Mouse (Mus musculus): ENCODE data around the gene Ap4m1. TPM values are rescaled to one million over a fixed set of nuclear protein-coding genes. Genes with fewer than 3 reads are reported as not detected.

The Ap4m1 gene
- not detected in 2 replicates for polyA plus RNA-seq (2012; ENCODE audit: insufficient read depth, insufficient read length, low replicate concordance, missing spikeins)

DNA sequence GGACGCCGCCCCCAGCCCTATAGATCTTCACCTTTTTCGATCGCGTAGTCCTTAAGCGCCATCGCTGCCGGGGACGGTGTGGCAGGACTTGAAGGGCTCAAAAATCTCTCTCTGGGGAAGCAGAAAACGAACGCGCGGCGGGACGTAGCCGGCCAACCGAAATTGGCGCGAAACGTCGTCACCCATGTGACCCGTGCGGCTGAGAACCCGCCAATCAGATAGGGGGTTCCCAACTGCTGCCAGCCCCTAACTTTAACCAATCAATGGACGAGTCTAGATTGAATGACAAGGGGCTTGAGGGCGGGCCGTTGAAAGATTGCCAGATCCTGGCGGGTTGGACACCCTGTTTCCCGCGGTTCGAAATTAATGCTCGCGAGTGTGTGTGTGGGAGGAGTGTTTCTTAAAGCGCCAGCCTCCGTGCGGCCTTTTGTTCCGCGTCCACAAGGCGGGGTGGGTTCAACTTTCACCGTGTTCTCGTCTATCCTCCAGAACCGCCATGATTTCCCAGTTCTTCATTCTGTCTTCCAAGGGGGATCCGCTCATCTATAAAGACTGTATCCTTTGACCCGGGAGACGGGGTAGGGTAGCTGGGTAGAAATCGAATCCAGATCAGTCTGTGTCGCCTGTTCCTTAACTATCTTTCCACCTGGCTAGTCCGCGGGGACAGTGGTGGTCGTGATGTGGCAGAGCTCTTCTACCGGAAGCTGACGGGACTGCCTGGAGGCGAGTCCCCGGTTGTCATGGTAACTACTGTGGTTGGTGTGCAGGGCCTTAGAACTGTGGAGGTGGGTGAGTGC, at the start of gene Ap4m1, which contains the start of gene Mcm7:
TSS of gene Ap4m1 (plus strand) at position 308 of the 797 bp plus-strand sequence.
TSS of gene Mcm7 (minus strand) at position 728 of the 797 bp plus-strand sequence.
- H3K4me3 ChIP-seq (ENCODE audit: insufficient read depth, low read depth, low read length): peak within 1 kb of the TSS; percentile 90
- H3K27ac ChIP-seq (ENCODE audit: insufficient read depth, low read depth, low read length): peak within 1 kb of the TSS; percentile 93
- TF ChIP-seq CTCF (IDR thresholded peaks at IDR 0.05; ENCODE audit: insufficient read depth, low read depth, low read length) (no peak), POLR2A (IDR thresholded peaks at IDR 0.05; ENCODE audit: insufficient read depth, low read depth, low read length) (no peak)
- WGBS: under 1% methylated on average over 54 of the region's 54 CpGs
- 0 out of 2 replicates have a peak, but pooled peaks cover 2% of the 10 kb centered on the region for H3K4me1 ChIP-seq (ENCODE audit: control insufficient read depth, insufficient read depth, low read length)

DNA sequence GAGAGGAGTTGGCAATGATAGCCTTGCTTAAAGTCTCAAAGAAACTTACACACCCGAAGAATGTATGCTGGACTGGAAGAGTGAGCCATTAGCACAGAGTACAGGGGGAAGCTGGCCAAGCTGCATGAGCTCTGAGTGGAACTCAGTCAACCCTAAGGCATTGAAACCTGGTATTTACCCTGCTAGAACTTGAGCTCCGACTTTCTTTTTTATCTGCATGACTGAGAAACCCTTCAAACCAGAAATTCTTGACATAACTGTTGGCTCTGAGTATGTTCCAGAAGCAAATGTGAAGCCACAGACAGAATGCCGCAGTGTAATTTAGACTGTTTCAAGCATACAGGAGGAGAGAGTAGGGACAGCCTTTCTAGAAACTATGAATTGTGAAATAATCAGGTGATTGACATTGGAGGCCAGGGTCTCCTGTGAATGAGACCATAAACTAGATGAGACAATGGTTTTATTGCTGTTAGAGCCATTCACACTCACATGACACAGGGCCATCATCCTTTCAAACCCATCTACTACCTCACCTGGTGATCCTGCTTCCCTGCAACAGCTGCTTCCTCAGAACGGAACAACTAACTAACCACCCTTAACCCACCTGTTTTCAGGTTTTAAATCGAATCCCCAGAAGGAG, 39.3 kb upstream of the Ap4m1 start:
- 94% methylated on average over 5 of the region's 5 CpGs for WGBS
- H3K4me3 ChIP-seq (ENCODE audit: insufficient read depth, low read depth, low read length): no peak overlapping the region
- H3K27ac ChIP-seq (ENCODE audit: insufficient read depth, low read depth, low read length): no peak overlapping the region
- TF ChIP-seq CTCF (IDR thresholded peaks at IDR 0.05; ENCODE audit: insufficient read depth, low read depth, low read length): no peak
- TF ChIP-seq POLR2A (IDR thresholded peaks at IDR 0.05; ENCODE audit: insufficient read depth, low read depth, low read length): no peak
- H3K4me1 ChIP-seq (ENCODE audit: control insufficient read depth, insufficient read depth, low read length): no peaks in the 10 kb centered on the region

DNA sequence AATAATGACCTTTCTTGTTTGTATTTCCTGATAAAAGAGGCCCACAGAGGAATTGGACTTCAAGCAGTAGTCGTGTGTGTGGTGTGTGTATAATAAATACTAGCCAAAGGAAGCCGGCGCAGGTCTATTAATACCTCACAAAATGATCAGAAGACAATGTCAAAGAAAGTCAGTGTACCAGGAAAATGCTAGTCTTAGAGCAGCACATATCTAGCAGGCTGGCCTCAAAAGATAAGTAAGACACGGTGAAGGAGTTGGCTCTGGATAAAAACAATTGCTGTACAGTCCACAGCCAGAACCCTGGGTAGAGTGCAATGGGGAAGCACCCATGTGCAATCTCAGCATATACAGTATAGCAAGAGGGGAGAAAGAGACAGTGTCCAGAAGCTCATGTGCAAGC, 34.5 kb upstream of the Ap4m1 start:
- Histone ChIP-seq H3K27ac (ENCODE audit: insufficient read depth, low read depth, low read length) (no peak overlapping the region), H3K4me3 (ENCODE audit: insufficient read depth, low read depth, low read length) (no peak overlapping the region), H3K4me1 (ENCODE audit: control insufficient read depth, insufficient read depth, low read length) (no peaks in the 10 kb centered on the region)
- TF ChIP-seq CTCF (IDR thresholded peaks at IDR 0.05; ENCODE audit: insufficient read depth, low read depth, low read length) (no peak), POLR2A (IDR thresholded peaks at IDR 0.05; ENCODE audit: insufficient read depth, low read depth, low read length) (no peak)
- WGBS: 77% methylated on average over 4 of the region's 4 CpGs

DNA sequence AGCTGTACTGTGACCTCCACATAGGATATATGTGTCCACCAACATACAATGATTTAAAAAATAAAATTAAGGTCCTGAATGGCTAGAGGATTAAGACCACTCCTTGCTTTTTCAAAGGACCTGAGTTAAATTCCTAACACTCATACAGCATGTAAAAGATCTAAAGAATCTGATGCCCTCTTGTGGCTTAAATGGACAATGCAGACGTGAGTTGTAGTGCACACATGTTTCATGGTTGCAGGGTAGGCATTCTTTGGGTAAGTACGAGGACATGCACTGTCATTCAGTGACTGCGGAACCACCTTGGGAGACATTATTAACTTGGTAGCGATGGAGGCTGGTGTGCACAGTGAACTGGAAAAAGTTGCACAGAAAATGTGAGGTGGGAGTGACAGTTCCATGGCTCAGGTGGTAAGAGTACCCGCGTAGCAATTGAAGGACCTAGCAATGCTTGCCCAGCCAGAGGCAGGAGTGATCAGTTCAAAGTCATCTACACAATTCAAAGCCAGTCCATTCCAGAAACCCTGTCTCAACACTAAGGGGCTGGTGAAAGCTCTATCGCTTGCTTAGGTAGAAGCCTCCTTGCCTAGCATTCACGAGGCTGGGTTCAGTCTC, 33.8 kb upstream of the Ap4m1 start:
- Histone ChIP-seq H3K4me1 (ENCODE audit: control insufficient read depth, insufficient read depth, low read length) (no peaks in the 10 kb centered on the region), H3K27ac (ENCODE audit: insufficient read depth, low read depth, low read length) (no peak overlapping the region), H3K4me3 (ENCODE audit: insufficient read depth, low read depth, low read length) (no peak overlapping the region)
- no peak for TF ChIP-seq CTCF (IDR thresholded peaks at IDR 0.05; ENCODE audit: insufficient read depth, low read depth, low read length)
- TF ChIP-seq POLR2A (IDR thresholded peaks at IDR 0.05; ENCODE audit: insufficient read depth, low read depth, low read length): no peak
- 60% methylated on average over 8 of the region's 8 CpGs for WGBS

DNA sequence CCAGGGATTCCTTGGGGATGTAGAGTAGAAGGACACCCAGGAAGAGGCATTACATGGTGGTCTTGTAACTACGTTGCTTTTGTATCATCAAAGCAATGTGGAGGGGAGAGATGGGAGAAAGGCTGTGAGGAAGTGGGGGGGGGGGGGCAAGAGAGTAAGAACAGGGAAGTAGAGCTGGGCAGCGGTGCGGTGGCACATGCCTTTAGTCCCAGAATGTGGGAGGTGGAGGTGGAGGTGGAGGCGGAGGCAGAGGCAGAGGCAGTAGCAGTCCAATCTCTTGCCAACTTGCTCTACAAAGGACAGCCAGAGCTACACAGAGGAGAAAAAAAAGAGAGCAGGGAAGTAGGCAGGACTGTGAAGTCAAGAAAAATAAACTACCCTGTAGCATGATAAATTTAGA, 33.2 kb upstream of the Ap4m1 start:
- 62% methylated on average over 4 of the region's 4 CpGs for WGBS
- Histone ChIP-seq H3K27ac (ENCODE audit: insufficient read depth, low read depth, low read length) (no peak overlapping the region), H3K4me1 (ENCODE audit: control insufficient read depth, insufficient read depth, low read length) (no peaks in the 10 kb centered on the region), H3K4me3 (ENCODE audit: insufficient read depth, low read depth, low read length) (no peak overlapping the region)
- TF ChIP-seq POLR2A (IDR thresholded peaks at IDR 0.05; ENCODE audit: insufficient read depth, low read depth, low read length) (no peak), CTCF (IDR thresholded peaks at IDR 0.05; ENCODE audit: insufficient read depth, low read depth, low read length) (no peak)

DNA sequence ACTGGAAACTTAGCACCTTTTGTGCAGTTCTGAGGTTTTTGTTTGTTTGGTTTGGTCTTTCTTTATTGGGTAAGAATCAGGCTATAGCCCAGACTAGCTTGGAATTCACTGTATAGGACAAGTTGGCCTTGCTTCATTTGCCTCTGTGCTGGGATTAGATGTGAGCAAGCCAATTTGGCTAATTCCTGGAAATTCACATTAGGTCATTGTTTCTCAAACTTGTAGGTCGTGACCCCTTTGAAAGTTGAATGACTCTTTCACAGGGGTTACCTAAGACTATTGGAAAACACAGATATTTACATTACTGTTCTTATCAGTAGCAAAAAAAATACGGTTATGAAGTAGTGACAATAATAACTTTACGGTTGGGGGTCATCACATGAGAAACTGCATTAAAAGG, 17.4 kb upstream of the Ap4m1 start:
- H3K4me3 ChIP-seq (ENCODE audit: insufficient read depth, low read depth, low read length): no peak overlapping the region
- no peak overlapping the region for H3K27ac ChIP-seq (ENCODE audit: insufficient read depth, low read depth, low read length)
- WGBS: 81% methylated on average over 3 of the region's 3 CpGs
- no peaks in the 10 kb centered on the region for H3K4me1 ChIP-seq (ENCODE audit: control insufficient read depth, insufficient read depth, low read length)
- TF ChIP-seq POLR2A (IDR thresholded peaks at IDR 0.05; ENCODE audit: insufficient read depth, low read depth, low read length) (no peak), CTCF (IDR thresholded peaks at IDR 0.05; ENCODE audit: insufficient read depth, low read depth, low read length) (no peak)

DNA sequence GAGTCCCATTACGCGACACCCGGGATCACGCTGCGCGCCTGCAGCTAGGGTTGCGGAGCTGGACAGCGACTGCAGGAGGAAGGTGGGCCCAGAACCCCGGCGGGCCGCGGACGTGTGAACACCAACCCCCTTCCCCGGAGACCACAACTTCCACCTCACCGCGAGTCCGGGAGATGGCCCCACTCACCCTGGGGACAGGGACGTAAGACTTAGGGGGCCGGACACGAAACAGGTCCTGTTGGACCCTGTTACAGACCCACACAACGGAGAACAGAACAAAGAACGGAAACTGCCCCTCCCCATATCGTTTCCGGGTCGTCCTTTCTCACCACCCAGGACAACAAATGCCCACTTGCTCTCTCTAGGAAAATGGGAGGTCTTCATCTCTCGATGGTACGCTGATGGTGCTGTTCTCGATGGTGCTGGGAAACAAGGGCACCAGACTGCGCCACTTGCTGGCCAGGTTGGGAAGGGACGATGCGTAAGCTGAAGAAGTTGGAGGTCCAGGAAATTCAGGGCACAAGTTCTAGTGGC, 16.3 kb upstream of the Ap4m1 start, which contains the start of gene Zfp113:
TSS of gene Zfp113 (minus strand) at position 302 of the 534 bp plus-strand sequence.
- peaks cover 3% of the 10 kb centered on the region; the same call in 1 of the 2 replicates for H3K4me1 ChIP-seq (ENCODE audit: control insufficient read depth, insufficient read depth, low read length)
- H3K4me3 ChIP-seq (ENCODE audit: insufficient read depth, low read depth, low read length): peak within 1 kb of the TSS; percentile 99
- TF ChIP-seq CTCF (IDR thresholded peaks at IDR 0.05; ENCODE audit: insufficient read depth, low read depth, low read length): peak; percentile 58; the same call in 1 of the 2 replicates
- 0 out of 2 replicates have a peak, but pooled peaks have one; percentile 40 for TF ChIP-seq POLR2A (IDR thresholded peaks at IDR 0.05; ENCODE audit: insufficient read depth, low read depth, low read length)
- WGBS: under 1% methylated on average over 31 of the region's 31 CpGs
- peak within 1 kb of the TSS; percentile 78 for H3K27ac ChIP-seq (ENCODE audit: insufficient read depth, low read depth, low read length)

DNA sequence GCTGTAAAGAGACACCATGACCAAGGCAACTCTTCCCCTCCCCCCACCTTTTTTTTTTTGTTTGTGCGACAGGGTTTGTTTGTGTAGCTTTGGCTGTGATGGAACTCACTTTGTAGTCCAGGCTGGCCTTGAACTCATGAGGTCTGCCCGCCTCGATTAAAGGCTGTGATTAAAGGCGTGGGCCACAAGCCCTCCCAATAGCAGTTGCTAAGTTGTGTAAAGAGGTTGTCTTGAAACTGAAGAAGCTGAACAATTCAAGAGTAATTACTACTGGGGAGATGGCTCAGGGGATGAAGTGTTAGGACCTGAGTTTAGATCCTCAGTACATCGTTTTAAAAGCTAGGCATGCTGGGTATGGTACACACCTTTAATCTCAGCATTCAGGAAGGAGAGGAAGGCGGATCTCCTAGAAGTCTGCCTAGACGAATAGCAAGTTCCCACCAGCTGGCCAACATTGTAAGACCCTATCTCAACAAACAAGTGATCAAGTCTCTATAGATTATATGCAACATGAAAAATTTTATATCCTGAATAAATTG, 11.5 kb upstream of the Ap4m1 start:
- H3K4me1 ChIP-seq (ENCODE audit: control insufficient read depth, insufficient read depth, low read length): peaks cover 3% of the 10 kb centered on the region; the same call in 1 of the 2 replicates
- no peak for TF ChIP-seq CTCF (IDR thresholded peaks at IDR 0.05; ENCODE audit: insufficient read depth, low read depth, low read length)
- no peak for TF ChIP-seq POLR2A (IDR thresholded peaks at IDR 0.05; ENCODE audit: insufficient read depth, low read depth, low read length)
- no peak overlapping the region for H3K27ac ChIP-seq (ENCODE audit: insufficient read depth, low read depth, low read length)
- no peak overlapping the region for H3K4me3 ChIP-seq (ENCODE audit: insufficient read depth, low read depth, low read length)
- WGBS: 60% methylated on average over 7 of the region's 7 CpGs

Data from olfactory bulb, adult 2 months (tissue).